Mouse (Mus musculus) sigmoid colon, adult 10 weeks (tissue): ENCODE results near the gene Dnlz. TPM values are rescaled to one million over a fixed set of nuclear protein-coding genes. Genes with fewer than 3 reads are reported as not detected.

Experiments used
- polyA plus RNA-seq: library from polyadenylated mRNA; stranded (reverse); fragments of 350-450 nt; fragmentation: Illumina TruSeq; extraction: RNeasy Lipid Tissue Mini Kit (QIAGEN cat#74804); gene quantifications from one replicate; pipeline ENCODE4 v1.2.3, GENCODE M21; 2014; ENCODE audit warnings: low read depth, low replicate concordance

The Dnlz gene
- polyA plus RNA-seq = 1.4 TPM

GRCm38 (mm10) chr2:26351358-26352290 is at the start of gene Dnlz:
Gene Dnlz, minus strand, starts transcription at chr2:26352110.

GRCm38 (mm10) chr2:26389154-26389690 is 37.3 kb upstream of the Dnlz start, which contains the start of the genes Entr1 and Pmpca:
Gene Entr1, minus strand, starts transcription at chr2:26389316.
Gene Pmpca, plus strand, starts transcription at chr2:26389339.

GRCm38 (mm10) chr2:26380131-26380771 is 28.3 kb upstream of the Dnlz start, which contains the start of gene Snapc4:
Gene Snapc4, minus strand, starts transcription at chr2:26380653.

GRCm38 (mm10) chr2:26360772-26361171 is 8.9 kb upstream of the Dnlz start, which contains the start of gene Card9:
Gene Card9, minus strand, starts transcription at chr2:26360918.

GRCm38 (mm10) chr2:26315072-26315924 is 36.6 kb downstream of the Dnlz start, which contains the start of gene Gpsm1:
Gene Gpsm1, plus strand, starts transcription at chr2:26315515.

Other genes starting within 250 kb of the Dnlz start
- gene Nacc2, start 228.9 kb downstream of the Dnlz start, polyA plus RNA-seq = 12.7 TPM
- not detected for gene Lhx3, start 143.8 kb downstream of the Dnlz start, polyA plus RNA-seq
- 11.9 TPM for gene Qsox2, start 114.6 kb downstream of the Dnlz start, polyA plus RNA-seq
- 0.22 TPM for gene Ccdc187, start 57.6 kb downstream of the Dnlz start, polyA plus RNA-seq
- 0.69 TPM for gene Gpsm1, start 36.6 kb downstream of the Dnlz start, polyA plus RNA-seq
- not detected for gene Card9, start 8.8 kb upstream of the Dnlz start, polyA plus RNA-seq
- gene Snapc4, start 28.5 kb upstream of the Dnlz start, polyA plus RNA-seq = 17.6 TPM
- 35.1 TPM for gene Entr1, start 37.2 kb upstream of the Dnlz start, polyA plus RNA-seq
- 96.4 TPM for gene Pmpca, start 37.2 kb upstream of the Dnlz start, polyA plus RNA-seq
- gene Inpp5e, start 57.1 kb upstream of the Dnlz start, polyA plus RNA-seq = 5.6 TPM
- gene Sec16a, start 93.1 kb upstream of the Dnlz start, polyA plus RNA-seq = 63.6 TPM
- gene Notch1, start 164.6 kb upstream of the Dnlz start, polyA plus RNA-seq = 1.7 TPM
- 4.7 TPM for gene Egfl7, start 227.9 kb upstream of the Dnlz start, polyA plus RNA-seq
- gene Gm20532, start 234.5 kb upstream of the Dnlz start, polyA plus RNA-seq = not detected